Mouse (Mus musculus) right cerebral cortex, postnatal 14 days (tissue): ENCODE data around the gene Csdc2.
"Not testable (repeated sequence)": the region's sequence is repeated elsewhere in the genome, so short reads cannot be mapped to it uniquely, and the experiment has no call there.

Experiments used
- DNase-seq: peaks from one replicate; pipeline ENCODE4 v3.0.0; 2022

Csdc2 gene

DNA sequence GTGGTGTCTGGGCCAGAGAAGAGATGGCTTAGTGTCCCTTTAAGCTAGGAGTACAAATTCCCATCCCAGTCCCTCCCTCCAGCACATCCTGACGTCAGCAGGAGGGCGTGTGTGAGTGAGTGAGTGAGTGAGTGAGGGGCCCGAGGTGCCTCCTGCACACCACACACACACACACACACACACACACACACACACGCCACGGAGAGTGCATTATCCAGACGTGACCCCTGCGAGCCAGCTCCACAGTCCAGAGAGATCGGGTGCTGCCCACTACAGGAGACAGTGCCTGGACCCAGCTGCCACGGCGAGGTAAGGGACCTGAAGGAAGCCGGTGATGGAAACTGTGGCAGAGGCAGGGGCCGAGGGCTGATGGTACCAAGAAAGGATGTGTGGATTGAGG, at the start of gene Csdc2:
Csdc2 (plus strand) TSS at position 81 of the 400 bp plus-strand sequence.
- peak; percentile 57 for DNase-seq

DNA sequence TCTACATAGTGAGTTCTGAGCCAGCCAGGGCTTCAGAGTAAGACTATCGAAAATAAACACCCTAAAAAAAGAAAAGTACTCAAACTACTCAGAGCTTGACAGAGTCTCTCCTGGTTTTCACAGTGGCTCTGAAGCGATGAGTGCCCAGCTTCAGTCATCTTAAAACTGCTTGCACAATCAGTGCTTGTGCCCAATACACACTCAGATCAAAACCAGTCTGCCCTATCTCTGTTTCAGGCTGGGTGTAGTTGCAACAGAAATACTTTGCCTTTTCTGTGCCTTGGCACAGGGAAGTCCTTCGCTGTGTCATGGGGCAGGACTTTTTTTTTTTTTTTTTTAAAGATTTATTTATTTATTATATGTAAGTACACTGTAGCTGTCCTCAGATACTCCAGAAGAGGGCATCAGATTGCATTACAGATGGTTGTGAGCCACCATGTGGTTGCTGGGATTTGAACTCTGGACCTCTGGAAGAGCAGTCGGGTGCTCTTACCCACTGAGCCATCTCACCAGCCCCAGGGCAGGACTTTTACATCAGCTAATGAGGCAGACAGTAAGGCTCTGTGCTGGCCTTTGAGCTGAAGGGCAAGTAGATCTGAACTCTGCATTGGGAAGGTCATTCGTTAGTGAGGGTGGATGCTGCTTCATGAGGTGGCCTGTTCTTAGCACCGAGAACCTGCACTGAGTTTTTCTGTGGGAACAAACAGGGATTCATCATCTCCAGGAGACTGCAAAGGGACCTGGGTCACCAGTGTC, 49.6 kb upstream of the Csdc2 start:
- no peak for DNase-seq

DNA sequence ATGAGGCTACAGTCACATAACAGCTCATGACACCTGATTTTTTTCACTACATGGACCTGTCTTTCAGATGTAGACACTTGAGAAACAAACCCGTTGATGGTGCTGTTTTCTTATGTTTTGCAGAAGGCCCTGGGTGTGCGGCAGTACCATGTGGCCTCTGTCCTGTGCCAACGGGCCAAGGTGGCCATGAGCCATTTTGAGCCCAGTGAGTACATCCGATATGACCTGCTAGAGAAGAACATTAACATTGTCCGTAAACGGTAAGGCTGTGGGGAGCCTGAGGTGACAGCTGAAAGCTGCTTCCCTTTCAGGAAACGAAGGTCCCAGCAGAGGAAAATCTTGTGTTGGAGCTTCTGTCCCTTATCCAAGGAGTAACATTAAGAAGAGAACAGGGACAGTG, 47.4 kb upstream of the Csdc2 start:
- DNase-seq = no peak

GRCm38 (mm10) chr15:81891140-81891802, 45.3 kb upstream of the Csdc2 start:
- DNase-seq = no peak

DNA sequence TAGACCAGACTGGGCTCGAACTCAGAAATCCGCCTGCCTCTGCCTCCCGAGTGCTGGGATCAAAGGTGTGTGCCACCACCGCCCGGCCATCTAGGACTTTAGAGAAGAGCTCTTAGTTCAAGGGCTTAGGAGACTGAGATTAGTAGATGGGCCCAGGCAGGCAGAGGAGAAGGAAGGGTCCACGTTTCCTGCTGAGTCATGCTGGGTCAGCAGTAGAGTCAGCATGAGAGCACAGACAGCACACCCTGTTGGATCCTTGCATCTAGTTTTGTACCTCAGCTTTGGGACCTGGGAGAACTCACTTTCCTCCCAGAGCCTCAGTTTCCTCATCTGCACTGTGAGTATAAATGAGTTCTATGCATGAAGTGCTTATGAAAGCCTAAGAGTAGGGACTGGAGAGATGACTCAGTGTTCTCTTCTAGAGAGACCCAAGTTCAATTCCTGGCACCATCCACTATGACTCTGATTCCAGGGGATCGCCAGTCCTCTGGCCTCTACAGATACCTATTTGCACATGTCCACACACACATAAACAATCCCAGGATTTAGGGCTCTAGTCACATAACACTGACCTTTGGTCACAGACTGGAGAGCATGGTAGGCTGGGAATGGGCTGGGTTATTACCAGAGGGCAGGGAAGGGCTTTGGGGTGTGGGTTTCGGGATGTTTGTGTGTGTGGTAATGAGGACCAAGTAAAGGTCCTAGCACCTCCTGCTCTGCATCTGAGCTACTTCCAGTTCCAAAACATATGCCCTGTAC, 44.6 kb upstream of the Csdc2 start:
- DNase-seq = no peak

- DNase-seq = no peak
These were observed 42.6 kb upstream of the Csdc2 start for GRCm38 (mm10) chr15:81894002-81894401.

DNA sequence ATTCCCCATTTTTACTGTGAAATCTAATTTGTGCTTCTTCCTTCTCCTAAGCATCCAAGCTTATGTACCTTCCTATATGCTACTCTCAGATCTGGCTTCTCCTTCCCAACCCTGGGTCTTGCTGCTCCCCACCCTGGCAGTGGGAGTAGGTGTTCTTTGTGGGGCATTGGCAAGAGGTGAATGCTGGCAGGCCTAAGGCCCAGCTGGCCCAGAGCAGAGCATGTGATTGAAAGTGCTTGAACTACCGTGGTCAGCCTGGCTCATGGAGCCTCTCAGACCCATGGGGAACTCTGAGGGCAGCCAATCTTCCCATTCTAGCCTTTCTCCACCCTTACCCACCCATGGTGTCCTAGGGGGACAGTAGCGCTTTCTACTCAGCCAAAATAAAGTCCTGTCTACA, 40.2 kb upstream of the Csdc2 start:
- no peak for DNase-seq

DNA sequence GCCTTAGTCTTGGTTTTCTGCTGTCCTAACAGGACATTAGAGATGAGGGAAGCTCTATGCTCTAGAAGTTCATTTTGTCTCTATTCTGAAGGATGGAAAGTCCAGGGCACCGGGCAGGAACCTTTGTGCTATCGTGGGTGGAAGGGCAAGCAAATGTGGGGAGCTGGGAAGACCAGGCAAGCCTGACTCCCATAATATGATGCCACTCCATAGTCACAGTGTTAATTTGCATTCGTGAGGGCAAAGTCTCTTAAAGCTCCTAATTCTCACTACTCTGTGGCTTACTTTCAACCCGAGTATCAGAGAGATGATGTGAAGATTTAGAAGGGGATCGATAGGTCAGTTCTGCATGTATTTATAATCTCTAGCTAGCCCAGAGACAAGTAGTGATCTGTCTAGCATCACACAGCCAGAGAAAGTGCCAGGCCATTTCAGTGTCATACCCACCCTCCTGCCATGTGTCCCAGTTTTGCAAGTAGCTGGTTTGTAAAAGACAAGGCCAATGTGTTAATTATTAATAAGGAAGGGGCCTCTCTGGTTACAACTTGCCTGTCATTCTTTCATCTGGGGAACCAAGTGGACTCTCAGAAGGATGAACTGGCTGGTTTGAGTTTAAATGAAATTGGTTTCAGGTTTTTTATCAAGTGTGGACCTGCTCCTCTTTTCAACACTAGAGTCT, 38.8 kb upstream of the Csdc2 start:
- DNase-seq = no peak

DNA sequence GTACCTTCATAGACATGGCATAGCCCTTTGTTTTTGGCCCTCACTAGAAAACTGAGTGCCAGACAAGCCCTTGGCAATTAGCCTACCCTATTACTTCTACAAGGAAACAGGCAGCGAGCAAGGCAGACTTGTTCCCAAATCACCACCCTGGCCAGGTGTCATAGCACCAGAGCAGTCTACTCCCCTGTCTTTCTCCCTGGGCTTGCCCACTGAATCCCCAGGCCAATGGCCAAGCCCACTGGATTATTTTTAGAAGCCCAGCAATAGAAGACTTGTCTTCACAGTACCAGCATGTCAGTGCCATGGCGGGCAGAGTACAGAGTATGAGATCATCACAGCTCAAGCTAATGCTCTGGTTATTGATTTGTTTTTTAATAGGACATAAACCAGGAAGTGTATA, 37.8 kb upstream of the Csdc2 start:
- no peak for DNase-seq

- DNase-seq = peak; percentile 87
These were observed 31.6 kb upstream of the Csdc2 start for GRCm38 (mm10) chr15:81904939-81905338.

- DNase-seq = no peak
These were observed 28.6 kb upstream of the Csdc2 start for GRCm38 (mm10) chr15:81907953-81908352.

GRCm38 (mm10) chr15:81908767-81909166, 27.8 kb upstream of the Csdc2 start:
- DNase-seq = not testable (repeated sequence)

- no peak for DNase-seq
These were observed 24.1 kb upstream of the Csdc2 start for GRCm38 (mm10) chr15:81912498-81912897.

DNA sequence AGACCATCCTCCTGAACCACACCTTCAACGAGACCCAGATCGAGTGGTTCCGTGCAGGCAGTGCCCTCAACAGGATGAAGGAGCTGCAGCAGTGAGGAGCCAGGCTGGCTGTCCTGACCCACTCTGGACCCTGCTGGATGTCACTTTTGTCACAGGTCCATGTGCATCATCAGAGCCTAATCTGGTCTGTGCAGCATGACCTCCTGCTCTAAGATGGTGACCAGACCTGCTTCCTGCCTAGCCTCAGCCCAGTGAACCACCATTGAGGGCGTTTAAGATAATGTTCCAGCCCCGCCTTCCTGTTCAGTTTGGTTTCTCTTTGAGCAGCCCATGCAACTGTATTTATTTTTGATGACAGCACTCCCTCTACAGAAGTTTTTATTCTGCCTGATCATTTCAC, 21.9 kb upstream of the Csdc2 start:
- no peak for DNase-seq

DNA sequence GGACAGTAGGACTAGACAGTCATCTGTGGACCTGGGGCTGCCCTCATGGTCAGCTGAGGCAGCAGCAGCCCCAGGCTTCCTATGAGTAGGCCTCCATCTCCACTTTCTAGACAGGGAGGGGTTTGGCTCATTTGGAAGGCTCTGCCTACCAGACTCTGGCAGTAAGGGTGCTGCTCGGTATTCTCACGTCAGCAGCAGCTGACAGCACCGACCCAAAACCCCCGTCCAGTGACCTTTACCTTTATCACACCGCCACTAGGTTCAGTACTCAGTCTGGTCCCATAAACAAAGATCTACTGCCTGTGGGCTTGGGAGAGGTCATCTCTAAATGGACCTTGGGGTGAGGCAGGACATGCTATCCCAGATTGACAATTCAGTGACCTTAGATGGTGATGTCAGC, 20.9 kb upstream of the Csdc2 start:
- no peak for DNase-seq

DNA sequence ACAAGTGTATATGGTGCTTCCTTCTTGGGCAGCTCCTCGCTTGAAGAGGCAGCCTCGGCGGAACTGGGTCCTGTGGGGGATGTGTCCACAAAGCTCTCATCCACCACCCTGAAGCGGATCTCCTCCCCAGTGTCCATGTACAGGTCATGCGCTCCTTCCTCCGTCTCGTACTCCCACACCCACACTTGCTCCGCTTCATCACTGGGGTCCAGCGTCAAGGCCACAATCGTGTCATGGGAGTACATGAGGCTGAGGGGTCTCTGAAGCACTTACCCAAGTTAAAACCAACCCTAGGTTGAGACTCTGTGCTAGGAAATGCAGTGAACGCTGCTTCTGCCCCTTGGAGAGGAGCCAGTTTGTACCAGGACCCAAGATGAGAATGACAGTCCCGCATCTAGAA, 19.4 kb upstream of the Csdc2 start:
- DNase-seq = no peak

- peak; percentile 79 for DNase-seq
These were observed 18.7 kb upstream of the Csdc2 start for GRCm38 (mm10) chr15:81917621-81918463.

DNA sequence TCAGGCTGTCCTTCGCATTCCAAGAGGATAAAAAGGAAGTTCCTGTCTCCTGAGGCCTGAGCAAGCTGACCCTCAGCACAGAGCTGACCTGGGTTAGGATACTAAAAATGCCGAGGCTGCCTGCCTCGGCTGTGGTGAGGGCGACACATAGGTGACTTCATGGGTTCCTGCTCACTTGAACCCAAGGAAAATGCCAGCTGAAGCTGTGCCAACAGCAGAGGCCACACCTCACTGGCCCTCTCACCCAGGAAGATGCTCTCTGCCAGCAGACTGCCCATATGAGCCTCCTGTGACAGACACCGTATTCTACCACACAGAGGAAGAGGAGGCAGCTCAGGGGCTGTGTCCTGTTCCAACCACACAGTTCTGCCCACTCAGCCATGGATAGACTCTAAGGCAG, 17.5 kb upstream of the Csdc2 start:
- no peak for DNase-seq

DNA sequence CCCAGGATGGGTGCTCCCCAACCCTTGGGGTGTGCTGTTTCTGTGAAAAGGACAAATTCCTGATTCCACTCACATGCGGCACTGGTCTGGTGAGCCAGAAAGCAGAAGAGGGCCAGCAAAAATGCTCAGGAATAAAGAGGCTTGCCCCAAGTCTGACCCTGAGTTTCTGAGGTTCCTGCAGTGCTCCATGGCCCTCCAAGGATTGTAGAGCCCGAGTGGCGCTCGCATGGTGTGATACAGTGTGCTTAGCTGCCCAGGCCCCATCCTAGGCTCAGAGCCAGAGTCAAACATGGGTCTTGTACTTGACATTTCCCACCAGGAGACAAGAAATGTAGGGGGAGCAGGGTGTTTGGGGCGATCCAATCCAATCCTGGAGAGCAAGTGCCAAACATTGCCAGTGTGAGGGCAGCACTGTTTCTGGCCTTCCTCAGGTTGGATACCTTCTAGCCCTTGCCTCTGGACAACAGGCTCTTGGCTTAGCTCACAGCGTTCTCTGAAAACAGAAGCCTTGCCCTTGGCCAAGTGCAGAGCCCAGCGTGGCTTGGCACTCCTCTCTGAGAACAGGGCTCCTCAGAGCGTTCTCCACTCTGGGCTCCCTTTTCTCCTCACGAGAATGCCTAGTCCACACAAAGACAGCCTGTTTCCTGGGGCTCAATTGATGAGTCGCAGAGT, 15.9 kb upstream of the Csdc2 start:
- no peak for DNase-seq

DNA sequence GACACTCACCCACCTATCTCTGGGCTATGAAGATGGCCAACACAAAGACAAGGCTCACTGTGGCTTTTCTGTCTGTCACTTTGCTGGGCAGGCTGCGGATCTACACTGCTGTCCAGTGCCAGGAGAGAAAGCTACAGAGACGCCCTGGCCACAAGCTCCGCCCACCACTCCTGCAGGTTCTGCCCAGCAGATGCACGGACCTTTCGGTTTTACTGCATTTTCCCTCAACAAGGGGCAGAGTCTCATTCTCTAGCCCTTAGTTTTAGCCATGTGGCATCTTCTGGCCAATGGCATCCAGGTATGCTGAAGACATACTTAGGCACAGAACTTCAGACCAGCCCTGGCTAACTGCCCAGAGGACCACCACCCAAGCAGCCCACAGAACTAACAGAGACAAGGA, 15.3 kb upstream of the Csdc2 start:
- no peak for DNase-seq

- no peak for DNase-seq
These were observed 11.6 kb upstream of the Csdc2 start for GRCm38 (mm10) chr15:81924933-81925332.
